Mouse (Mus musculus) midbrain, postnatal 0 days (tissue): Measurements from ENCODE around the gene Gm10037. TPM values are rescaled to one million over a fixed set of nuclear protein-coding genes. Genes with fewer than 3 reads are reported as not detected.
A peak's percentile ranks its signal among the peaks of the same experiment; 100 is the strongest.
"Not testable (repeated sequence)": the region's sequence is repeated elsewhere in the genome, so short reads cannot be mapped to it uniquely, and the experiment has no call there.

Source experiments
- ATAC-seq: fragments of 200-750 bp; cut with Nextera tagmentation; 2 replicates; pipeline ENCODE4 v1.8.0; 2017; ENCODE audit warnings: moderate number of reproducible peaks, mild to moderate bottlenecking, moderate TSS enrichment, moderate library complexity; ENCODE audit not compliant: low FRiP score
- DNase-seq: peaks from one replicate; pipeline ENCODE4 v3.0.0-alpha.2; 2015; ENCODE audit warnings: low spot score
- H3K27ac ChIP-seq: fragments of 300-500 bp; sonication (generic); 2 replicates; pipeline ENCODE4 v1.5.1; 2014; ENCODE audit warnings: low read depth, mild to moderate bottlenecking, low read length, mixed read lengths
- H3K27me3 ChIP-seq: fragments of 300-500 bp; sonication (generic); 2 replicates; pipeline ENCODE4 v1.6.1; 2014; ENCODE audit warnings: low read length, control low read depth, mixed read lengths; ENCODE audit not compliant: insufficient read depth
- H3K36me3 ChIP-seq: fragments of 300-500 bp; sonication (generic); 2 replicates; pipeline ENCODE4 v1.6.1; 2014; ENCODE audit warnings: low read length, control low read depth, mixed read lengths; ENCODE audit not compliant: insufficient read depth
- H3K4me1 ChIP-seq: fragments of 300-500 bp; sonication (generic); 2 replicates; pipeline ENCODE4 v1.6.1; 2014; ENCODE audit warnings: mild to moderate bottlenecking, control low read depth, antibody characterized with exemption, low read length, mixed read lengths; ENCODE audit not compliant: insufficient read depth
- H3K4me2 ChIP-seq: fragments of 300-500 bp; sonication (generic); 2 replicates; pipeline ENCODE4 v1.6.1; 2014; ENCODE audit warnings: low read depth, mild to moderate bottlenecking, low read length, mixed read lengths; ENCODE audit not compliant: poor library complexity, severe bottlenecking
- H3K4me3 ChIP-seq: fragments of 300-500 bp; sonication (generic); 2 replicates; pipeline ENCODE4 v1.5.1; 2014; ENCODE audit warnings: low read depth, mild to moderate bottlenecking, low read length, moderate library complexity
- H3K9ac ChIP-seq: fragments of 300-500 bp; sonication (generic); replicated peaks from 2 replicates; pipeline ENCODE4 v1.6.1; 2014; ENCODE audit warnings: mild to moderate bottlenecking, low read length, moderate library complexity, mixed read lengths; ENCODE audit not compliant: poor library complexity, severe bottlenecking
- H3K9me3 ChIP-seq: fragments of 300-500 bp; sonication (generic); 2 replicates; pipeline ENCODE4 v1.6.1; 2016; ENCODE audit warnings: low read length, control low read depth
- CTCF ChIP-seq: IDR thresholded peaks from 2 replicates; pipeline ENCODE4 v1.5.1; 2016; ENCODE audit warnings: antibody characterized with exemption, mild to moderate bottlenecking
- WGBS: fragments of 180-500 bp; shearing (Covaris S2); extraction: QIAGEN DNeasy Blood & Tissue Kit; methylation state at CpG from one replicate; pipeline ENCODE4 v1.1.7; 2014; 5-methylcytosine and 5-hydroxymethylcytosine counted together
- polyA plus RNA-seq: library from polyadenylated mRNA; unstranded; fragments of >200 nt; fragmentation: Nextera tagmentation; extraction: Ambion mirVana; gene quantifications from 2 replicates; pipeline ENCODE4 v1.2.1, GENCODE M21; 2015
- total RNA-seq: library from RNA; depleted of rRNA; stranded (reverse); fragments of >200 nt; gene quantifications from 2 replicates; pipeline ENCODE4 v1.2.3, GENCODE M21; 2014

Gene Gm10037
- total and polyA plus RNA-seq, 2 experiments from 2014 or later, result 1.2 to 5.5 TPM

GRCm38 (mm10) chr13:67813710-67814660 lies 16.9 kb upstream of the Gm10037 start, which contains the start of gene Zfp273:
Zfp273 (plus strand) TSS chr13:67813740.
- peak; percentile 89 for DNase-seq
- H3K36me3 ChIP-seq, result peaks cover 3% of the 10 kb centered on the region; the same call in 1 of the 2 replicates
- peak within 1 kb of the TSS; percentile 82 for H3K27ac ChIP-seq
- H3K9me3 ChIP-seq, result peaks cover 6% of the 10 kb centered on the region; the same call in 1 of the 2 replicates
- peak within 1 kb of the TSS; percentile 82 for H3K4me3 ChIP-seq
- peak within 1 kb of the TSS; percentile 68 for H3K9ac ChIP-seq
- no peak for TF ChIP-seq CTCF
- peak within 1 kb of the TSS; percentile 64 for H3K4me2 ChIP-seq
- WGBS, result 3% methylated on average over 31 of the region's 31 CpGs
- ATAC-seq, result peak; percentile 97
- H3K27me3 ChIP-seq, result no peaks in the 10 kb centered on the region
- H3K4me1 ChIP-seq, result no peaks in the 10 kb centered on the region

GRCm38 (mm10) chr13:67818636-67819035 lies 12.3 kb upstream of the Gm10037 start:
- no peak overlapping the region for H3K4me2 ChIP-seq
- DNase-seq, result no peak
- TF ChIP-seq CTCF, result no peak
- peaks cover 3% of the 10 kb centered on the region; the same call in 1 of the 2 replicates for H3K36me3 ChIP-seq
- no peak overlapping the region for H3K27ac ChIP-seq
- H3K9me3 ChIP-seq, result peaks cover 10% of the 10 kb centered on the region; the same call in 1 of the 2 replicates
- WGBS, result 87% methylated on average over 1 of the region's 1 CpGs
- H3K4me1 ChIP-seq, result no peaks in the 10 kb centered on the region
- H3K9ac ChIP-seq, result no peak overlapping the region
- H3K27me3 ChIP-seq, result no peaks in the 10 kb centered on the region
- no peak overlapping the region for H3K4me3 ChIP-seq
- ATAC-seq, result no peak

- H3K27ac ChIP-seq, H3K9ac ChIP-seq, H3K36me3 ChIP-seq, H3K9me3 ChIP-seq, H3K4me3 ChIP-seq, DNase-seq, H3K4me2 ChIP-seq, ATAC-seq, H3K4me1 ChIP-seq, H3K27me3 ChIP-seq: not testable (repeated sequence)
- TF ChIP-seq CTCF, result peak; percentile 56
Observed at GRCm38 (mm10) chr13:67833137-67833536, 2.2 kb downstream of the Gm10037 start.

- peak overlapping the region; percentile 60 for H3K4me2 ChIP-seq
- peak overlapping the region; percentile 42 for H3K4me3 ChIP-seq
- H3K4me1 ChIP-seq, result no peaks in the 10 kb centered on the region
- H3K36me3 ChIP-seq, result no peaks in the 10 kb centered on the region
- TF ChIP-seq CTCF, result no peak
- no peaks in the 10 kb centered on the region for H3K27me3 ChIP-seq
- WGBS, result 42% methylated on average over 6 of the region's 6 CpGs
- peak overlapping the region; percentile 66 for H3K27ac ChIP-seq
- no peak for DNase-seq
- H3K9me3 ChIP-seq, result no peaks in the 10 kb centered on the region
- peak overlapping the region; percentile 61 for H3K9ac ChIP-seq
- no peak for ATAC-seq
Observed at GRCm38 (mm10) chr13:67843775-67844118, 12.8 kb downstream of the Gm10037 start.

- no peaks in the 10 kb centered on the region for H3K27me3 ChIP-seq
- H3K4me2 ChIP-seq, result peak overlapping the region; percentile 60
- H3K36me3 ChIP-seq, result no peaks in the 10 kb centered on the region
- H3K4me3 ChIP-seq, result peak overlapping the region; percentile 42
- DNase-seq (peak; percentile 77), ATAC-seq (peak; percentile 86)
- TF ChIP-seq CTCF, result peak; percentile 81
- peak overlapping the region; percentile 61 for H3K9ac ChIP-seq
- WGBS, result 1% methylated on average over 14 of the region's 19 CpGs
- H3K27ac ChIP-seq, result peak overlapping the region; percentile 66
- H3K9me3 ChIP-seq, result no peaks in the 10 kb centered on the region
- no peaks in the 10 kb centered on the region for H3K4me1 ChIP-seq
Observed at GRCm38 (mm10) chr13:67844119-67844852, 13.4 kb downstream of the Gm10037 start.
